Mouse (Mus musculus): ENCODE measurements around the gene Ergic1.

- no peak for TF ChIP-seq POLR2A (IDR thresholded peaks at IDR 0.05; ENCODE audit: insufficient read depth, low read depth, low read length)
- no peak for TF ChIP-seq CTCF (IDR thresholded peaks at IDR 0.05)
- no peak for TF ChIP-seq EP300 (IDR thresholded peaks at IDR 0.05; ENCODE audit: insufficient read depth, low read depth, low read length)
Observed at GRCm38 (mm10) chr17:26609820-26610219, 48.5 kb downstream of the Ergic1 start.

Measured in heart, adult 2 months (tissue).